In genomic region chr15:77756848-77757247, GRCm38 (mm10) we compare ENCODE assay signal across 8 mouse cellular contexts. TPM values are rescaled to one million over a fixed set of nuclear protein-coding genes. Genes with fewer than 3 reads are reported as not detected.
DNase-seq lines count a peak whose midpoint lies in the region; ATAC-seq and TF ChIP-seq lines count a peak whose summit lies in the region.

Gene Apol8 (minus strand): TSS chr15:77757003.

- DNase-seq in right cerebral cortex, adult 18-20 months: peak; percentile 69
- no peak for DNase-seq in right cerebral cortex, postnatal 36 days (ENCODE audit: low spot score in 2 of 2)
- DNase-seq in ZHBTc4 (ENCODE audit: low read depth, low spot score): peak; percentile 82
- DNase-seq in embryo, embryonic 10 days (ENCODE audit: low spot score): peak; percentile 87
- peak; percentile 35 for DNase-seq in liver, adult 2 months (ENCODE audit: extremely low read depth, low read depth, low spot score)
- no peak for DNase-seq in urinary bladder, postnatal 4 days (ENCODE audit: low spot score in 2 of 2)

- 2% methylated on average over 9 of the region's 9 CpGs for whole genome bisulfite sequencing in liver, adult 2 months

- peaks cover 3% of the 10 kb centered on the region; the same call in 1 of the 2 replicates for H3K36me3 ChIP-seq in liver, adult 2 months (ENCODE audit: control insufficient read depth, insufficient read depth, low read length)

- H3K4me3 ChIP-seq in liver, adult 2 months (ENCODE audit: insufficient read depth, low read depth, low read length): no peak within 1 kb of the TSS

- TF ChIP-seq CTCF in liver, adult 2 months (IDR thresholded peaks at IDR 0.05; ENCODE audit: low read depth, low read length): peak; percentile 98

- H3K4me1 ChIP-seq in liver, adult 2 months (ENCODE audit: control insufficient read depth, insufficient read depth, low read length): peaks cover 1% of the 10 kb centered on the region; the same call in 1 of the 2 replicates

- no peak within 1 kb of the TSS for H3K27ac ChIP-seq in liver, adult 2 months (replicated peaks; ENCODE audit: insufficient read depth, low read depth, low read length)

- no peaks in the 10 kb centered on the region for H3K27me3 ChIP-seq in liver, adult 2 months (ENCODE audit: control insufficient read depth, insufficient read depth, low read length)

- no peaks in the 10 kb centered on the region for H3K79me2 ChIP-seq in liver, adult 2 months (ENCODE audit: control insufficient read depth, insufficient read depth, low read length)

- TF ChIP-seq POLR2A in liver, adult 2 months (IDR thresholded peaks at IDR 0.05; ENCODE audit: extremely low read depth, insufficient read depth, low read length): no peak

- ATAC-seq in inflammation-experienced regulatory T-cells, adult 6 months: peak; percentile 74
- ATAC-seq in neutrophil, adult 5-6 weeks (ENCODE audit: extremely low read depth, insufficient number of reproducible peaks, low FRiP score, poor library complexity, severe bottlenecking): peak; percentile 72

- H3K9ac ChIP-seq in liver, adult 2 months (ENCODE audit: low read depth, low read length): no peak within 1 kb of the TSS

RNA-seq across cellular contexts. Expression of gene Apol8, which starts in this region (rescaled TPM):
- polyA plus RNA-seq in inflammation-experienced regulatory T-cells, adult 6 months (2017; shearing (Covaris generic)): 1 to 10 TPM in 1 of 3 experiments, not detected in 2; 1.2 TPM
- 0.09 TPM in 1 of 2 replicates, not detected in the other for total RNA-seq in liver, adult 2 months (2014; rRNA removed)
- not detected in 2 replicates for polyA plus RNA-seq in liver, adult 2 months (2012; rRNA removed)
- total RNA-seq in neutrophil, adult 5-6 weeks (2017): 0.81 and 2.5 TPM in 2 replicates

Comparison
In these comparisons a context has a peak if more than half of its experiments do, and no peak if none do; other contexts are left out.
1. DNase-seq: peak in right cerebral cortex, adult 18-20 months (single experiment), ZHBTc4 (single experiment) and embryo, embryonic 10 days (single experiment); none in right cerebral cortex, postnatal 36 days (0 of 2) and urinary bladder, postnatal 4 days (0 of 2).
2. Peak in DNase-seq in liver, adult 2 months; RNA of the gene not detected or under 1 TPM.